Mouse (Mus musculus): ENCODE results near the gene Kyat3.

GRCm38 (mm10) chr3:142768498-142768897 lies 67.6 kb downstream of the Kyat3 start:
- TF ChIP-seq CTCF (IDR thresholded peaks at IDR 0.05; ENCODE audit: borderline replicate concordance, insufficient read depth, low read length) (no peak), POLR2A (IDR thresholded peaks at IDR 0.05; ENCODE audit: low read depth, low read length) (no peak)

Data from embryonic fibroblast, embryonic 13.5 days (primary cell).